Mouse (Mus musculus) spleen, adult 2 months (tissue): ENCODE measurements around the gene Xylt1.

Experiments used
- CTCF ChIP-seq: fragments of 200-500 bp; IDR thresholded peaks from 2 replicates; pipeline ENCODE4 v1.5.1; 2011; ENCODE audit warnings: mild to moderate bottlenecking, inconsistent platforms; ENCODE audit not compliant: insufficient read depth, insufficient read length, insufficient replicate concordance; ENCODE audit errors: extremely low read depth
- POLR2A ChIP-seq: fragments of 200-500 bp; IDR thresholded peaks from 2 replicates; pipeline ENCODE4 v1.6.1; 2011; ENCODE audit warnings: low read depth, low read length, inconsistent platforms

- no peak for TF ChIP-seq CTCF
- no peak for TF ChIP-seq POLR2A
Observed at GRCm38 (mm10) chr7:117618715-117619150, 238.0 kb downstream of the Xylt1 start.
